Mouse (Mus musculus): ENCODE measurements around the gene Nphs1.

The Nphs1 gene

DNA sequence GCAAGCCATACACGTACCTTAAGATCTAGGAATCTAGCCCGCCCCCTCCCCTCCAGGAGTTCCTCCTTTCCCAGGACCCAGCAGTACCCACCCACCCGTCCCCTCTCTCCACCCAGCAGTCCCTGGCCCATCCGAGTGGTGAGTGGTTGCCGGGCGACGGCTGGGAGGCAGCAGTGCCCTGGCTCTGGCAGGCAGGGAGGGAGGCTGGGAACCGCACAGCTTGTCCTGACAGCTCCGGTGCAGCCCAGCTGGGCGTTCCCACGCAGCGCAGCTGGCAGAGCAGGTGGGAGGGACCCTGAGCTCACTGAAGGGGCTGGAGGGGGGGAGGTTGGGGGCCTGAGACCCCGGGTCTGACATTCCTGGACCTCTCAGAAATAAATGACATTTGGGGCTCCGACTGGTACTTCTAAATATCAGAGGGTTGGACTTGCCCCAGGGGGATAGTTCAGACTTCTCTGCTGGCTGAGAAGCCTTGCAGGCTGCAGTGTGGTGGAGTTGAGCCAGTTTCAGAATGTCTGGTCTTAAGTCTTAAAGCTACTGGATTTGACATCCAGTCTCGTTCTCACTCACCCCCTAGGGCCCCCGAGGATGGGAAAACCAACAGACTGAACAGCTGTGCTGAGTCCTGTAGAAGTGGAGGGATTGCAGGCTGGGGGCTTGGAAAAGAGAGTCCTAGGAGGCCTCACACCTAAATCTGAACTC is at the start of gene Nphs1, which contains the start of gene Kirrel2:
Gene Nphs1 (plus strand): TSS at position 687 of the 702 bp plus-strand sequence.
Gene Kirrel2 (minus strand): TSS at position 62 of the 702 bp plus-strand sequence.
- peak; percentile 76 for DNase-seq (ENCODE audit: low spot score)

DNA sequence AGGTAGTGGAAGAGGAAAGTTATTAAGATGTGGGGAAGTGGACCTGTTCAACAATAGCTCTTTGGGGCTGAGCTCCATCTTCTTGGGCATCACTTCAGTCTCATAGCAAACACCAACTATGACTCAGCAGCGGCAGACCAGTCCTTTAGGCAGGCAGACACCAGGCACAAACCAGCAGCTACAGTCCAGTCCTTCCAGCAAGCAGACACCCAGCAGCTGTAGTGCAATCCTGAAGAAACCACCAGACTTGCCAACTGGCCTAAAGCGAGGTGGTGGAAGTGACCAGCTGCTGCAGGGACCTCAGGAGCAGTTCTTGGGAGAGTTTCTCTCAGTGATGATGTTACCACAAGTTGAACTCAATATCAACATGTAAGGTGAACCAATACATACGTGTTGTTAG is 49.5 kb upstream of the Nphs1 start:
- DNase-seq (ENCODE audit: low spot score): no peak

DNA sequence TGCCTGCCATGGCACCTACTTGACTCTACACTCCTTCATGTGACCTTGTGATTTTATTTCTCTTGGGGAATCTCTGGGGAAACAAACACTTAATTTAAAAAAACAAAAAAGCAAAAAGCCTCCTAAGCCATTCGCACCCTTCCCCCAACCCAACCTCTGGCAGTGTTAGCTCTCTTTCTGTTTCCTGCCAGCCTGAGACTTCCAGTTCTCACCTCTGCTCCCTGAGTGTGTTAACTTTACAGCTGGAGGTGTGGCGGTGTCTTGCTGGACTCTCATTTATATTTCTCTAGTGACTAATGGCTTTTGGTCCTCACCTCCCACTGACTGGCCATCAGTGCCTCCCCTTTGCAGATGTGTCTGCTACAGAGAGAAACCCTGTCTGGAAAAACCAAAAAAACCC is 48.3 kb upstream of the Nphs1 start:
- no peak for DNase-seq (ENCODE audit: low spot score)

DNA sequence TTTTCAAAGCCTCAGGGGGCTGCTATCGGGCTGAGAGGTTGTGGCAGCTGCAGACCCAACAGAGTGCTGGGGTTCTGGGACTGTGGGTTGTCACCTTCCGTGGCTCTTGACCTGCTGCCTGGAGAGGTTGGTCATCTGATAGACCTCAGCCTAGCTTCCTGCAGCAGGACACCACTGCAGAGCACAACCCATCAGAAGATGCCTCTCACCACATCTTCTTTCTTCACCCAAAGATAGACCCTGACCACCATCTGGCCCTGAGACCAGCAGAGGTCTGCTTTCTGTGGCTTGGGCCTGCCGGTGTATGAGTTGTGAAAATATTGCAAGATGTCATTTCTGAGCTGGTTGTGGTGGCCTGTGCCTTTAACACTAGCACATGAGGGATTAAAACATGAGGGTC is 47.1 kb upstream of the Nphs1 start:
- no peak for DNase-seq (ENCODE audit: low spot score)

DNA sequence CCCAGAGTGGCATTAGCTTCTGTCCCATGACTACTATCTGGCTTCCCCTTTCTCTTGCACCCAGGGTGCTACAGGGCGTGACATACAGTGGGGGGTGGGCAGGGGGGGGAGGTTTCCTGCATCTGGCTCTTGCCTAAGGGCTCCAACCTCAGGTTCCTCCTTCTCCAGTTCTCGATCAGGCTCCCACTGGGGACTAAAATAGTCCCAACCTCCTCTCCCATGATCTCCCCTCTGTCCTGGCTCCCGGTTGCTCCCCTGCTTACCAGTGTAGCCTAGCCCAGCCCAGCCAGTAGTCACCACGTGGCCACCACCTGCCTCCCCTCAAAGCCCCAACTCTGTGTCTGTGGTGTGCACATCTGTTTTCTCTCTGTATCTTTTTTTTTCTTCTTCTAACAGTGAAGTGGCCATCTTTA is 45.4 kb upstream of the Nphs1 start:
- DNase-seq (ENCODE audit: low spot score): no peak

DNA sequence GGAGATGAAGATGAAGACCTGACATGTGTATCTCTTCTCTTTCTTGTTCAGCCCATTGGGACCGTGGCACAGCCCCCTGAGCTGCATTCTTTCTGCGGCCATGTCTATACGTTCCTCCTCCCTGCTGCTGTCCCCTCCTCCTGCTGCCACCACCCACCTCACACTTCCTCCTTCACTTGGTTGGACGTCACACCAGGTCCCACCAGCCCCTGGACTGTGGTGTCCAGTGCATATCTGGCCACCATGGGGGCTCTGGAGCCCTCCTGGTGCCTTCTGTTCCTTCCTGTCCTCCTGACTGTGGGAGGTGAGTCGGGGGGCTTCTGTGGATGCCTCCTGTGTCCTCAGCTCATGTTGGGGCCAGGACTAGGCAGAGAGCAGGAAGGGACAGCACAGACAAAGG is 44.5 kb upstream of the Nphs1 start, which contains the start of gene Tyrobp:
Gene Tyrobp (plus strand): TSS at position 165 of the 400 bp plus-strand sequence.
- DNase-seq (ENCODE audit: low spot score): no peak

DNA sequence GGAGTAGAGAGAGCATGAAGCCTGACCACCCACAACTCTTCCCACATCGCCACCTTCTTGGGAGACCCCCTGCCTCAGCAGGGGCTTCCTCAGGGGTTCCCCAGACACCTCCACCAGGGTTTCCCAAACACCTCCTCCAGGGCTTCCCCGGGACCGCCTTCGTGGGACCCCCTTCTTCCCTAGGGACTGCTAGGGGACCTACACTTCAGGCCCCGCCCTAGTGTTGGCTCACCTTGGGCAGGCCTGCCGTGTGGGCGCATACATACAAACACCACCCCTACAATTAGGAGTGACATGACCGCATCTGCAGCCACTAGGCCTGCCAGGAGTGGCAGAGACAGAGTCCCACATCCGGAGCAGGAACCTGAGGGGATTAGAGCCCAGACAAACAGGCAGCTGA is 40.3 kb upstream of the Nphs1 start:
- no peak for DNase-seq (ENCODE audit: low spot score)

DNA sequence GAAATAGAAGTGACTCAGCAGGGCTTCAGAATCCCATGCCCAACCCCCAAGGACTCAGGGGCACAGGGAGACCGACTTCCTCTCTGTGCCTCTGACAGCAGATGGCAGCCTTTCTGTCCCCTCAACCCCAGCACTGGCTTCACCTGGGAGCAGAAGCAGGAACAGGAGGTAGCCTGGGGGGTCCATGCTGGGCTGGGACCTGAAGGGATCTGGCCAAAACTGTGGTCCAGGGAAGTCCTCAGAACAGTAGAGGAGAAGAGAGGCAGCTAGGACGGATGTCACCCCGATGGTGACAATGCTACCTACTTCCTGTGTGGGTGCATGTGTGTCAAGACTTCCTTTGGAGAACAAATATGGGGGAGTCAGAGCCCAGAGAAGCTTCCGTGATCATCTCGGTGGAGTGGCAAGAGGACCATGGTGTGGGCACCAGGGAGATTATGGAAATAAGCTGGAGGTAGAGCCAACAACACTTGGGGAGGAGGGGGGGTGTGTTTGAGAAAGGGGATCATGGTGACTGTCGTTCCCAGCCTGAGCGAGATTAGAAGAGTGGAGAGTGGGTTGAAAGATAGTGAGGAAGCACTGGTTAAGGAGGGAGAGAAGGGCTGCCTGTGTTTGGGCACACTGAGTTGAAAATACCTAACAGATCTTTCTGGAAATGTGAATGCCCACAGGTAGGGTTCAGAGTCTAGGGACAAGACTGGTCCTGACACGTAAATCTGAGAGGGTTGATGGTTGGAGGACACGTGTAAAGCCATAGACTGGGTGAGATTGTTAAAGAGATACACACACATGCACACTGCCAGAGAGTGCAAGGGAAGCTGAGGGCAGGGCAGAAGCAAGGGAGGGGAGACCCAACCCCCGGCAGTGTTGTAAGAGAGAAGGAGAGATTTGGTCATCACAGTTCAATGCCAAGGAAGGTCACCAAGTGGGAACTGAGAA is 38.3 kb upstream of the Nphs1 start, which contains the start of gene Hcst:
Gene Hcst (minus strand): TSS at position 294 of the 939 bp plus-strand sequence.
- DNase-seq (ENCODE audit: low spot score): no peak

DNA sequence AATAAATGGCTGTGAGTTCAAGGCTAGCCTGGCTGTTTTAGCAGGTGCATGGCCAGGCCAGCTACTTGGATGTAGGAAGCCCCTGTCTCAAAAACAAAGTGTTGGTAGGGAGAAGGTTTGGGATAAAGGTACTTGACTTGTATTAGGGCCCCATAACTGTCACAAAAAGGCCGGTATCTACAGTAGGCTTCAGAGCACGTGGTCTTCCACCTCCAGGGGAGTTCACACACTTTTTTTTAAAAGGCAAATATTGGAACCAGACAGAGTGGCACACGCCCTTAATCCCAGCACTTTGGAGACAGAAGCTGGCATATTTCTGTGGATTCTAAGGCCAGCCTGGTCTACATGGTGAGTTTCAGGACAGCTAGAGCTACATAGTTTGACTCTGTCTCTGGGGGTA is 37.4 kb upstream of the Nphs1 start:
- DNase-seq (ENCODE audit: low spot score): no peak

DNA sequence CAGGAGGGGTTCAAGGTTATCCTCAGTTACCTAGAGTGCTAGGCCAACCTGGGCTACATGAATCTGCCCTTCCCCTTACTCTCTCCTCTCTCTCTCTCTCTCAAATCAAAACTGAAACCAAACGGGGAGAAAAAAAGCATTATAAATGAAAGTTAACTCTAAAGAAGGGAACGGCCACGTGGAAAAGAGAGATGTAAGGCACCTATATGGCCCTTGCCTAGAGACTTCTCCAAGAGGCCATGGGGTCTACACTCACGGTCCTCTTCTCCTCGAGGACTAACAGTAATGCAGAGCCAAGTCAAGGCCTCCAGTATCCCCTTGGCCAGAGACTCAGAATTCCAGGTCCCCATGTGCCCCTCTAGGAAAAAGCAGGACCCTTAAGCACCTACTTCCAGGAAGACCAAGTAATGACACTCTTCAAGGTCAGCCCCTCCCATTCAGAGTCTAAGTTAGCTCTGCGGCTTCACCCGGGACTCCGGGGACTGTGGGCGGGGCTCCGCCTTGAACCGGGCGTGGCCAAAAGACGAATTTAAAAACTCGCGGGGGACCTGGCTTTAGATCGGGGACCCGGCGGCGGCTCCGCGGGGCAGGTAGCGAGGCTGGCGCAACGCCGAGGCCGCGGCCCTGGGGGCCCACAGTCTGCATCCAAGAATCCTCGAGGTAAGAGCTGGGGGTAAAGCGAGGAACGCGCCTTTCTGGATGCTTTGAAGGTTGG is 36.8 kb upstream of the Nphs1 start, which contains the start of gene Nfkbid:
Gene Nfkbid (plus strand): TSS at position 558 of the 715 bp plus-strand sequence.
- DNase-seq (ENCODE audit: low spot score): peak; percentile 77

DNA sequence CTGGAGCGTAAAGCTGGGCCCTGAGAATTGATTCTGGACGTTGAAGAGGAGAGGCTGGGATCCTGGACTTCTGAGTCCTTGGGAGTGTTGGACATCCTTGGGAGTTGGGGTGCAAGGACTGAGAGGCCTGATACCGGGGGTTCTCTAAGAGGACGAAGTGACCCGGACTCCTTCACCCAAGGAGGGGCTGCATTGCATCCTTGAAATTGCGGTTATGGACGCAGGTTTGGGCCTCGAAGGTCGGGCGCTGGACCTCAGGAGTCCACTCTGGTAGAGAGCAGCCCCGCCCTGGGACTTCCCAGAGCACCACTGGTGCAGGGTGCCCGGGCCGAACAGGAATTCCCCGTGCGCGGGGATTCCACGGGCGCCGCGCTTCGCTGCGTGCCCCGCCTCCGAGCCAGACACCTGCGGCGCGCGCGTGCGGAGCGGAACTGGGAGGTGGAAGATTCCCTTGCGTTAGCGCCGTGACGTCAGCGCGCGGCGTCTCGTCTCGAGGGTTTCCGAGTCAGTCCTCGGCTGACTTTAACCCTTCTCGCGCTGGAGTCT is 36.2 kb upstream of the Nphs1 start:
- DNase-seq (ENCODE audit: low spot score): peak; percentile 90

DNA sequence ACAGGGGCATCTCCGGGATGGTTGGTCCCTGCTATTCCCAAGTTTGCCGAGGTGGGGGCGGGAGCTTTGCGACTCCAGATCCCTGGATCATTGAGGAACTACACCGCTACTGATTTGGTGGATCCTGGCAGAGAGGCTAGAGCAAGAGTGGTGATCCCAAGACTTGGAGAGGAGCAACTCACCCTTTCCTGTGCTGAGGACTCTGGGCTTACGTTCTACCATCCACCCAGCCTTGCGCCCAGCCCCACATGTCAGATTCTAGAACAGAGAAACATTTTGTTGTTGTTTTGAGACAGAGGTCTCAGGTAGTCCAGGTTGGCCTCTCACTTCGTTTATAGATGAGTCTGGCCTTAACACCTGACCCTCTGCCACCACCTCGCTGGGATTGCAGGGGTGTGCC is 35.6 kb upstream of the Nphs1 start:
- no peak for DNase-seq (ENCODE audit: low spot score)

DNA sequence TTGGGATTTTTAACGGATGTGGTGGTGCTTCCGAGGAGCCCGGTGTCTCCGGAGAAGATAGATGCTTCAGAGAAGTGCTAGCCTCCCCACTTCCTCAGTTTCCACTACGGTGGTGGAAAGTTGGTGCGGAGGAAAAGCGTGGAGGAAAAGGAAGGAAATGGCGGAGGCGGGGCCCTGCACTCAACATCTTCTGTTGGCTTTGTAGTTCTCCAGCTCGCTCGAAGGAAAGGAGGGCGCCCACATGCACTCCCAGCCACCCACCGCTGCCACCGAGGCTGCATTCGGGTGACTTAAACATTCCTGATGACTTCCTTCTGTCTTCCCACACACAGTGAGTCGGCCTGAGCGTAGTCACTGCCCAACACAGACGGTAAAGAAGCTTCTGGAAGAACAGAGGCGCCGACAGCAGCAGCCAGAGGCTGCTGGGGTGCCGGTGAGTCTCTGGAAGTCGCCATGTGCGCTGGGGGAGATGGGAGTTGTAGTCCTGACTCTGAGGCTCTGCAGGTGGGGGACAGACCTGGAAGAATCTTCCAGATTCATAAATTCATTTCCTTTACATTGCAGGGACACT is 35.0 kb upstream of the Nphs1 start:
- no peak for DNase-seq (ENCODE audit: low spot score)

DNA sequence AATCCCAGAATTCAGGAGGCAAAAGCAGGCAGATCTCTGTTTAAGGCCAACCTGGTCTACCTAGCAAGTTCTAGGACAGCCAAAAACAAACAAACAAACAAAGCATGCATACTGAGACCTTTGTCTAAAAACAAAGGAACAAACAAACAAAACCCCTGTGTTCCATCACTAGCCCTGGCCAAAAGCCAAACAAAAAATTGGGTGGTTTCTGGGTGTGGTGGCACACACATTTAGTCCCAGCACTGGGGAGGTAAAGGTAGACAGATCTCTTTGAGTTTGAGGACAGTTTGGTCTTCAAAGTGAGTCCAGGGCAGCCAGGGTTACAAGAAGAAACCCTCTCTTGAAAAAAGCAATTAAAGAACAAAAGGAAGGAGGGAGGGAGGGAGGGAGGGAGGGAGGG is 28.8 kb upstream of the Nphs1 start:
- DNase-seq (ENCODE audit: low spot score): no peak

DNA sequence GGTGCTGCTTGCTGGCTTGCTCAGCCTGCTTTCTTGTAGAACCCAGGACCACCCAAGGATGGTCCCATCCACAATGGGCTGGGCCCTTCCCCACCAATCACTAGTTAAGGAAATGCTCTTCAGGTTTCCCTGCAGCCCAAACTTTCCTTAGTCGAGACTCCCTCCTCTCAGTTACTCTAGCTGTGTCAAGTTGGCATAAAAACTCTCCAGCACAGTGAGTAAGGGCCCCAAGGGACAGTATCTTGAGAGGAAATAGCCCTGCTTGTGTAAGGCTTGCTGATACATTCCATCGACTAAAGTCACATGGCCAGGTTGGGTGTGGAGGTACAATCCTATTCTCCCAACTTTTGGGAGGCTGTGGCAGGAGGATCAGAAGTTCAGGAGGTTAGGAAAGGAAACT is 27.9 kb upstream of the Nphs1 start:
- DNase-seq (ENCODE audit: low spot score): no peak

DNA sequence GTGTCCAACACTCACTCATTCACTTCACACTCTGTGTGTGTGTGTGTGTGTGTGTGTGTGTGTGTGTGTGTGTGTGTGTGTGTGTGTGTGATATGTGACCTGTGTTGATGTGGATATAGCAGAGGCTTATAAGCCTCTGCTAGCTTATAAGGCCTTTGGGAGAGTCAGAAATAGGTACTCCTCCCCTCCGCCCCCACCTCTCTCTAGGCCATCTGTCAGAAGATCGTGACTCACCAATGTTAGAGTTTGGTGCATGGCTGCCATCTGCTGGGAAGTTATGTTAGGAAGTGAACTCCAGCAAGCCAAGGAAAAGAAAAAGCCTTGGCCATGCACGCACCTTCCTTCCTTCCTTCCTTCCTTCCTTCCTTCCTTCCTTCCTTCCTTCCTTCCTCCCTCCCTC is 26.3 kb upstream of the Nphs1 start:
- peak; percentile 89 for DNase-seq (ENCODE audit: low spot score)

DNA sequence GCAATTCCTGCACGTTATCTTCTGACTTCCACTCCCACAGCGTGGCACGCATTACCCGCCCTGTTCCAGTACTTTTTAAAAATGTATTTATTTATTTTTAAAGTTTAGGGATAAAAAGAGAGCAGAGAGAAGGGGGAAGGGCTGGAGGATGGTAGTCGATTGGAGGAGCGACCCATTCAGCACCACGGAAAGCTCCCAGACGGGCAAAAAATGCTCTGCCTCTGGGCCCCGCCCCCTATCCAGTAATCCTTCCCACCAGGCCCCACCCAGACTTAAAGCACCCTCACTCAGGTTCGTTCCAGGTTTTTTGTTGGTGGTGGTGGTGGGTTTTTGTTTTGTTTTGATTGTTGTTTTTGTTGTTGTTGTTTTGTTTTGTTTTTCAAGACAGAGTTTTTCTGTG is 23.9 kb upstream of the Nphs1 start:
- DNase-seq (ENCODE audit: low spot score): no peak

DNA sequence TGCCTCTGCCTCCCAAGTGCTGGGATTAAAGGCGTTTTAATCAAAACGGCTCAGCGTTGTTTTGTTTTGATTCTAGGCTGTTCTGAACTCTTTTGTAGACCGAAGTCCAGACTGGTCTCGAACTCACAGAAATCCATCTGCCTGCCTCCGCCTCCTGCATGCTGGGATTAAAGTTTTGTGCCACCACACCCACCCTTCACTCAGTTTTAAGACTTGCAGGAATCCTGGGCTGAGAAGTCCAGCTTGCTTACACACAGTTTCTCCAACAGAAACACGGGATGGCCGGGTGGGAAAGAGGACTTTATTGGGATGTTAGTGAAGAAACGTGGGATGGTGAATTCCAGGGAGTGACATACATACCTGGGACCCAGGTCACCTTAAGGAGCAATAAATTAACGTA is 23.4 kb upstream of the Nphs1 start:
- DNase-seq (ENCODE audit: low spot score): no peak

DNA sequence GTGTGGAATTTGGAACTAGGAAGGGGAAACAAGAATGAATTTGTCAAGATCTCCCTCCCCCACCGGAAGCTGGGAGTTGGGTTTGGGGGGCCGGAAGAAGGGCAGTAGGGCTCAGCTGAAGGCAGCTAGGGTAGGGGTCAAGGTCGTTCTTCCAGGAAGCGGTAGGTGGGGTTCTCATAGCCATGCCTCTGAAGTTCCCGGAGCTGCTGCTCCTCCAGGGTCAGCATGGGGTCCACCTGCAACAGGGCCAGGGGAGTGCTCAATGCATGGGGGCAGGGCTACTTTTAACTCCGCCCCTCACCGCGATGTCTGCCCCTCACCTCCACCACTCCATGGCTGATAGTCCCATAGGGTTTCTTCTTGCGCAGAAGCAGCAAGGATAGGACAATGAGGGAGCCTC is 23.0 kb upstream of the Nphs1 start:
- DNase-seq (ENCODE audit: low spot score): no peak

DNA sequence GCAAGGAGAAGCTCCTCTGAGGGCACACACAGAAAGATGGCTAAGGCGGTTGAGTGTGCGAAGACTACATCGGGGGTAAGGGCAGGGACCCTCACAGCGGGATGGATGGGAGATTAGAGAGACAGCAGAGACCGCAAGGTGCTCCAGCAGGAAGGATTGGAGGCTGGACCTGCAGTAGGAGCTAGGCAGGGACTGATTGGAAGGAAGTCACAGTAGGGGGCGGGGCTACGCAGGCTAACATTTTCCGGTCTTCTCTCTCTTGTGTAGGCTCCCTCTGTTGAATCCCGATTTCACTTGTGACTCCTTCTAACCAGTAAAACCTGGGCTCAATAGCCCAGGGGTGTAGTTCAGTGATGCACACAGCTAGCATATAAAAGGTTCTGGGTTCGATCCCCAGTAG is 21.2 kb upstream of the Nphs1 start:
- DNase-seq (ENCODE audit: low spot score): no peak

DNA sequence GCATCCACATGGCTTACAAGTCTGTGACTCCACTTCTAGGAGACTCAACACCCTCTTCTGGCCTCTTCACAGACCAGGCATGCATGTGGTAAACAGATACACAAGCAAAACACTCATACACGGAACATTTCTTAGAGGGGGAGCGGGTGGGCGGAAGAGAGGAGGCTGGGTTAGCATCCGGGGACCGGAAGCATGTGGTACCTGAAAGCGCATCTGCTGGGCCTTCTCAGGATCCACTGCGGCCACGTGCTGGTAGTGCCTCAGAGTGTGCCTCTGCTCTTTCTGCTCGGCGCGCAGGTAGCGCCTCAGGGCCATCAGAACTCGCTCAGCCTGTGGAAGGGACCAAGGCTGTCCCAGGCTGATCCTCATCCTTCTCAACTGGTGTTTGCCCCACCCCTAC is 18.4 kb upstream of the Nphs1 start:
- no peak for DNase-seq (ENCODE audit: low spot score)

DNA sequence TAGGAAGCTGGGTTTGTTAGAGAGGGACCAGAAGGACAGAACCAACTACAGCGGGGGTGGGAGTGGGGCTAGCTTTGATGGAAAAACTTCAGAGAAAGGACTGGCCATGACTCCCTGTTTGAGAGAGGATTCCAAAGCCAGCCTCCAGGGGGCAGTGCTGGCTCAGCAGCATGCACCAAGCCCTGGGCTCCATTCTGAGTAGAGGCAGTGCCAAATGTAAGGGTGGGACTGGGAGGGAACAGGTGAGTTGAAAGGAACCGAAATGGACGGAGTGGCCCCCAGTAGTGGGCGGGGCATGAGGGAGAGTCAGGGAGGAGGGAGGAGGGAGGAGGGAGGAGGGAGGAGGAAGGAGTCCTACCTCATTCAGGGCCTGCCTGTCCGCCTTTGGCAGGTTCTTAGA is 17.4 kb upstream of the Nphs1 start:
- DNase-seq (ENCODE audit: low spot score): peak; percentile 59
